Mouse (Mus musculus): ENCODE results near the gene Tenm4.

DNA sequence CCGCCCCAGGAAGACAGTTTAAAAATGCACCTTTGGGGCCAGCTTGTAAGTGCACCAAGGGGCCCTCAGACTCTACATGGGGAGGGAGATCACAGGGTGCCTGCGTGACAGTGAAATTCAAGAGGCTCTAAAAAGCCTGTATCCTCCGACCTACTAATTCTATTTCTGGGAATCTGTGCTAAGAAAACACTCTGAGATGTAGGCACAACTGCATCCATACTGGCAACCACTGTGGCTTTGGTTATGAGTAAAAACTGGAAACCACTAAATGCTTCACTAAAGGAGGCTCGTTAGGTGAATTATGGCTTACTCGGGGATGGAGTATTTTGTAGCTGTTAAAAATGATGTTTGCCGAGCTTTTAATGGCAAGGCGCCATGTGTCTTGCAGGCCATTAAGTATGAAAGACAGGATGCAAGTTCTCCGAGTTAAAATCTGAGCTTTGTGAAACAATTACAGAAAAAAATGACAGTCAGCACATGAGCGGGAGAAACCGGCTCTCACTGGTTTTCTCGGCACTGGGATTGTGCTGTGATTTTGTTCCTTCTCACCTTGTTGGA lies 238.4 kb downstream of the Tenm4 start:
- TF ChIP-seq CTCF (IDR thresholded peaks at IDR 0.05; ENCODE audit: extremely low read depth, insufficient read length, insufficient replicate concordance, low read depth, low read length) (no peak), POLR2A (IDR thresholded peaks at IDR 0.05; ENCODE audit: low read depth, low read length) (no peak)
